Mouse (Mus musculus) fibroblast of lung, adult 2 months (primary cell): ENCODE results near the gene Asic2.
A peak's percentile ranks its signal among the peaks of the same experiment; 100 is the strongest.

Experiments used
- DNase-seq: peaks from one replicate; pipeline ENCODE4 v3.0.0-alpha.2; 2011; ENCODE audit warnings: low read depth

Gene Asic2

GRCm38 (mm10) chr11:81968401-81968881, at the start of gene Asic2:
TSS of gene Asic2 (minus strand) at chr11:81968457.
- no peak for DNase-seq

- DNase-seq, result no peak
Measured at GRCm38 (mm10) chr11:82016181-82016780, 48.0 kb upstream of the Asic2 start.

GRCm38 (mm10) chr11:82015066-82015465, 46.8 kb upstream of the Asic2 start:
- DNase-seq, result no peak

GRCm38 (mm10) chr11:82013756-82014155, 45.5 kb upstream of the Asic2 start:
- DNase-seq, result no peak

GRCm38 (mm10) chr11:82011411-82012193, 43.3 kb upstream of the Asic2 start:
- no peak for DNase-seq

GRCm38 (mm10) chr11:82010115-82010514, 41.9 kb upstream of the Asic2 start:
- DNase-seq, result no peak

- peak; percentile 77 for DNase-seq
Measured at GRCm38 (mm10) chr11:82006796-82007423, 38.7 kb upstream of the Asic2 start.

GRCm38 (mm10) chr11:82004810-82005209, 36.6 kb upstream of the Asic2 start:
- no peak for DNase-seq

GRCm38 (mm10) chr11:82000581-82000980, 32.3 kb upstream of the Asic2 start:
- no peak for DNase-seq

GRCm38 (mm10) chr11:81999469-81999868, 31.2 kb upstream of the Asic2 start:
- DNase-seq, result no peak

GRCm38 (mm10) chr11:81998646-81999045, 30.4 kb upstream of the Asic2 start:
- no peak for DNase-seq

GRCm38 (mm10) chr11:81997085-81997484, 28.8 kb upstream of the Asic2 start:
- no peak for DNase-seq

- DNase-seq, result peak; percentile 58
Measured at GRCm38 (mm10) chr11:81996172-81996841, 28.1 kb upstream of the Asic2 start.

- no peak for DNase-seq
Measured at GRCm38 (mm10) chr11:81983146-81983545, 14.9 kb upstream of the Asic2 start.

- no peak for DNase-seq
Measured at GRCm38 (mm10) chr11:81982191-81982590, 13.9 kb upstream of the Asic2 start.

- DNase-seq, result no peak
Measured at GRCm38 (mm10) chr11:81974577-81974976, 6.3 kb upstream of the Asic2 start.

- DNase-seq, result no peak
Measured at GRCm38 (mm10) chr11:81973699-81974098, 5.4 kb upstream of the Asic2 start.

GRCm38 (mm10) chr11:81972044-81972443, 3.8 kb upstream of the Asic2 start:
- no peak for DNase-seq

- DNase-seq, result no peak
Measured at GRCm38 (mm10) chr11:81966626-81967289, 1.5 kb downstream of the Asic2 start.

- no peak for DNase-seq
Measured at GRCm38 (mm10) chr11:81965653-81966625, 2.3 kb downstream of the Asic2 start.

- no peak for DNase-seq
Measured at GRCm38 (mm10) chr11:81964561-81964960, 3.7 kb downstream of the Asic2 start.
